Mouse (Mus musculus) kidney, adult 2 months (tissue): ENCODE results near the gene C1qtnf12.

Experiments
- CTCF ChIP-seq: fragments of 200-500 bp; conservative IDR thresholded peaks from 2 replicates; pipeline ENCODE4 v1.5.1; 2011; ENCODE audit warnings: low read depth, mild to moderate bottlenecking, control low read depth, low read length, moderate library complexity, mixed read lengths; ENCODE audit not compliant: insufficient read depth, insufficient read length
- POLR2A ChIP-seq: fragments of 200-500 bp; IDR thresholded peaks from one replicate; pipeline ENCODE4 v1.6.1; 2011; ENCODE audit warnings: low read depth, low read length, control low read depth

- no peak for TF ChIP-seq POLR2A
- TF ChIP-seq CTCF: no peak
Observed at GRCm38 (mm10) chr4:155991211-155991907, 29.2 kb downstream of the C1qtnf12 start.
